Mouse (Mus musculus) midbrain, embryonic 16.5 days (tissue): ENCODE data around the gene Akt2. TPM values are rescaled to one million over a fixed set of nuclear protein-coding genes. Genes with fewer than 3 reads are reported as not detected.
A peak's percentile ranks its signal among the peaks of the same experiment; 100 is the strongest.

Experiments used
- ATAC-seq: fragments of 200-750 bp; cut with Nextera tagmentation; 2 replicates; pipeline ENCODE4 v1.8.0; 2017; ENCODE audit warnings: moderate TSS enrichment
- H3K27ac ChIP-seq: fragments of 300-500 bp; sonication (generic); 2 replicates; pipeline ENCODE4 v1.5.1; 2014; ENCODE audit warnings: mild to moderate bottlenecking, low read length, mixed read lengths
- H3K27me3 ChIP-seq: fragments of 300-500 bp; sonication (generic); 2 replicates; pipeline ENCODE4 v1.6.1; 2014; ENCODE audit warnings: low read depth, low read length, mixed read lengths; ENCODE audit not compliant: control insufficient read depth, insufficient read depth
- H3K36me3 ChIP-seq: fragments of 300-500 bp; sonication (generic); 2 replicates; pipeline ENCODE4 v1.6.1; 2014; ENCODE audit warnings: mild to moderate bottlenecking, low read length, moderate library complexity, mixed read lengths; ENCODE audit not compliant: control insufficient read depth, insufficient read depth
- H3K4me1 ChIP-seq: fragments of 300-500 bp; sonication (generic); 2 replicates; pipeline ENCODE4 v1.6.1; 2014; ENCODE audit warnings: mild to moderate bottlenecking, low read length, mixed read lengths; ENCODE audit not compliant: control insufficient read depth, insufficient read depth
- H3K4me2 ChIP-seq: fragments of 300-500 bp; sonication (generic); 2 replicates; pipeline ENCODE4 v1.6.1; 2014; ENCODE audit warnings: mild to moderate bottlenecking, low read length, mixed read lengths
- H3K4me3 ChIP-seq: fragments of 300-500 bp; sonication (generic); 2 replicates; pipeline ENCODE4 v1.5.1; 2014; ENCODE audit warnings: low read depth, mild to moderate bottlenecking, low read length, moderate library complexity, mixed read lengths
- H3K9ac ChIP-seq: fragments of 300-500 bp; sonication (generic); 2 replicates; pipeline ENCODE4 v1.6.1; 2014; ENCODE audit warnings: low read depth, low read length, mixed read lengths
- H3K9me3 ChIP-seq: fragments of 300-500 bp; sonication (generic); replicated peaks from 2 replicates; pipeline ENCODE4 v1.6.1; 2014; ENCODE audit warnings: mild to moderate bottlenecking, low read length, mixed read lengths; ENCODE audit not compliant: control insufficient read depth, poor library complexity, severe bottlenecking
- WGBS: fragments of 180-500 bp; shearing (Covaris S2); extraction: QIAGEN DNeasy Blood & Tissue Kit; methylation state at CpG from one replicate; pipeline ENCODE4 v1.1.7; 2014; 5-methylcytosine and 5-hydroxymethylcytosine counted together
- polyA plus RNA-seq: library from polyadenylated mRNA; unstranded; fragments of >200 nt; fragmentation: Nextera tagmentation; extraction: Ambion mirVana; gene quantifications from 2 replicates; pipeline ENCODE4 v1.2.1, GENCODE M21; 2015

The Akt2 gene
- polyA plus RNA-seq, 1 experiment from 2014 or later: 49.9 TPM

- no peaks in the 10 kb centered on the region for H3K9me3 ChIP-seq
- no peak overlapping the region for H3K27ac ChIP-seq
- H3K27me3 ChIP-seq: no peaks in the 10 kb centered on the region
- peaks cover 15% of the 10 kb centered on the region for H3K4me1 ChIP-seq
- H3K4me2 ChIP-seq: peak overlapping the region; percentile 37
- no peaks in the 10 kb centered on the region for H3K36me3 ChIP-seq
- no peak overlapping the region for H3K9ac ChIP-seq
- no peak for ATAC-seq
- peak overlapping the region; percentile 22 for H3K4me3 ChIP-seq
- 34% methylated on average over 5 of the region's 5 CpGs for WGBS
Observed at GRCm38 (mm10) chr7:27685220-27685619, 93.9 kb downstream of the Akt2 start.

- no peak for ATAC-seq
- Histone ChIP-seq H3K9ac (0 out of 2 replicates have a peak overlapping the region, but pooled peaks have one; percentile 20), H3K27ac (no peak overlapping the region), H3K36me3 (no peaks in the 10 kb centered on the region), H3K27me3 (no peaks in the 10 kb centered on the region), H3K4me3 (peak overlapping the region; percentile 22), H3K9me3 (no peaks in the 10 kb centered on the region), H3K4me2 (peak overlapping the region; percentile 37), H3K4me1 (peaks cover 17% of the 10 kb centered on the region)
- 0% methylated on average over 6 of the region's 6 CpGs for WGBS
Observed at GRCm38 (mm10) chr7:27685681-27686080, 94.3 kb downstream of the Akt2 start.

- no peak overlapping the region for H3K4me2 ChIP-seq
- no peaks in the 10 kb centered on the region for H3K27me3 ChIP-seq
- WGBS: 58% methylated on average over 1 of the region's 1 CpGs
- no peak for ATAC-seq
- peaks cover 17% of the 10 kb centered on the region for H3K4me1 ChIP-seq
- H3K36me3 ChIP-seq: no peaks in the 10 kb centered on the region
- H3K9me3 ChIP-seq: no peaks in the 10 kb centered on the region
- H3K4me3 ChIP-seq: no peak overlapping the region
- no peak overlapping the region for H3K27ac ChIP-seq
- H3K9ac ChIP-seq: no peak overlapping the region
Observed at GRCm38 (mm10) chr7:27687043-27687442, 95.7 kb downstream of the Akt2 start.

- Histone ChIP-seq H3K4me3 (no peak overlapping the region), H3K36me3 (no peaks in the 10 kb centered on the region), H3K27ac (no peak overlapping the region), H3K27me3 (no peaks in the 10 kb centered on the region), H3K4me2 (peak overlapping the region; percentile 74; the same call in 1 of the 2 replicates), H3K4me1 (peaks cover 17% of the 10 kb centered on the region), H3K9ac (peak overlapping the region; percentile 72; the same call in 1 of the 2 replicates), H3K9me3 (no peaks in the 10 kb centered on the region)
- WGBS: 76% methylated on average over 3 of the region's 3 CpGs
- no peak for ATAC-seq
Observed at GRCm38 (mm10) chr7:27687836-27688235, 96.5 kb downstream of the Akt2 start.

- 34% methylated on average over 14 of the region's 14 CpGs for WGBS
- ATAC-seq: no peak
- H3K27me3 ChIP-seq: no peaks in the 10 kb centered on the region
Observed at GRCm38 (mm10) chr7:27688246-27688788, 97.0 kb downstream of the Akt2 start.

GRCm38 (mm10) chr7:27688815-27689612 is 97.7 kb downstream of the Akt2 start, which contains the start of gene Zfp607b:
Gene Zfp607b (plus strand): TSS chr7:27689340.
- Histone ChIP-seq H3K4me2 (peak within 1 kb of the TSS; percentile 74), H3K27ac (peak within 1 kb of the TSS; percentile 78), H3K9me3 (no peaks in the 10 kb centered on the region), H3K9ac (peak within 1 kb of the TSS; percentile 72), H3K27me3 (no peaks in the 10 kb centered on the region), H3K36me3 (no peaks in the 10 kb centered on the region), H3K4me1 (peaks cover 17% of the 10 kb centered on the region), H3K4me3 (peak within 1 kb of the TSS; percentile 49)
- WGBS: 0% methylated on average over 19 of the region's 19 CpGs
- ATAC-seq: peak; percentile 99

More at GRCm38 (mm10) chr7:27688246-27688788, 97.0 kb downstream of the Akt2 start:
- Histone ChIP-seq H3K9me3 (no peaks in the 10 kb centered on the region), H3K36me3 (no peaks in the 10 kb centered on the region), H3K9ac (peak overlapping the region; percentile 72), H3K4me3 (peak overlapping the region; percentile 49), H3K4me1 (peaks cover 17% of the 10 kb centered on the region), H3K4me2 (peak overlapping the region; percentile 74), H3K27ac (peak overlapping the region; percentile 78)

Other genes starting within 250 kb of the Akt2 start
- 47.4 and 55.1 TPM in 2 replicates for gene Shkbp1, start 235.5 kb upstream of the Akt2 start, polyA plus RNA-seq
- not detected in 2 replicates for gene Gm20479, start 234.1 kb upstream of the Akt2 start, polyA plus RNA-seq
- gene Sptbn4, start 143.9 kb upstream of the Akt2 start, polyA plus RNA-seq: 3.1 and 4.4 TPM in 2 replicates
- gene Blvrb, start 143.6 kb upstream of the Akt2 start, polyA plus RNA-seq: 13.2 and 15.1 TPM in 2 replicates
- gene Sertad3, start 117.8 kb upstream of the Akt2 start, polyA plus RNA-seq: 7.1 and 8.4 TPM in 2 replicates
- gene Sertad1, start 104.6 kb upstream of the Akt2 start, polyA plus RNA-seq: 7.0 and 9.2 TPM in 2 replicates
- 1.5 TPM in 2 replicates for gene Prx, start 92.2 kb upstream of the Akt2 start, polyA plus RNA-seq
- gene Hipk4, start 68.3 kb upstream of the Akt2 start, polyA plus RNA-seq: 0.86 and 0.88 TPM in 2 replicates
- gene Pld3, start 38.3 kb upstream of the Akt2 start, polyA plus RNA-seq: 171 and 225 TPM in 2 replicates
- gene 2310022A10Rik, start 38.3 kb upstream of the Akt2 start, polyA plus RNA-seq: 35.6 and 37.5 TPM in 2 replicates
- 75.0 and 84.4 TPM in 2 replicates for gene Ttc9b, start 62.4 kb downstream of the Akt2 start, polyA plus RNA-seq
- 15.4 and 16.9 TPM in 2 replicates for gene Map3k10, start 83.0 kb downstream of the Akt2 start, polyA plus RNA-seq
- gene Zfp607b, start 97.8 kb downstream of the Akt2 start, polyA plus RNA-seq: 16.7 and 19.1 TPM in 2 replicates
- 111 and 125 TPM in 2 replicates for gene Zfp60, start 139.8 kb downstream of the Akt2 start, polyA plus RNA-seq
- 1.4 and 2.0 TPM in 2 replicates for gene Zfp626, start 215.6 kb downstream of the Akt2 start, polyA plus RNA-seq
- 10.8 and 12.1 TPM in 2 replicates for gene Zfp59, start 247.1 kb downstream of the Akt2 start, polyA plus RNA-seq